Mouse (Mus musculus): ENCODE results near the gene Rbm24.

Rbm24 gene

GRCm38 (mm10) chr13:46418141-46418601 is at the start of gene Rbm24:
Gene Rbm24 (plus strand): TSS chr13:46418434.
- DNase-seq: peak; percentile 5 to 14

GRCm38 (mm10) chr13:46372884-46373283 is 45.4 kb upstream of the Rbm24 start:
- no peak for DNase-seq

GRCm38 (mm10) chr13:46375371-46375770 is 42.9 kb upstream of the Rbm24 start:
- DNase-seq: no peak

GRCm38 (mm10) chr13:46387396-46387795 is 30.8 kb upstream of the Rbm24 start:
- DNase-seq: no peak

- no peak for DNase-seq
Measured at GRCm38 (mm10) chr13:46391654-46392053, 26.6 kb upstream of the Rbm24 start.

- no peak for DNase-seq
Measured at GRCm38 (mm10) chr13:46392893-46393292, 25.3 kb upstream of the Rbm24 start.

- no peak for DNase-seq
Measured at GRCm38 (mm10) chr13:46393936-46394335, 24.3 kb upstream of the Rbm24 start.

GRCm38 (mm10) chr13:46397235-46397634 is 21.0 kb upstream of the Rbm24 start:
- no peak for DNase-seq

- DNase-seq: no peak
Measured at GRCm38 (mm10) chr13:46407151-46407550, 11.1 kb upstream of the Rbm24 start.

GRCm38 (mm10) chr13:46412247-46412646 is 6.0 kb upstream of the Rbm24 start:
- no peak for DNase-seq

- no peak for DNase-seq
Measured at GRCm38 (mm10) chr13:46413588-46413987, 4.6 kb upstream of the Rbm24 start.

GRCm38 (mm10) chr13:46414050-46414449 is 4.2 kb upstream of the Rbm24 start:
- DNase-seq: no peak

- DNase-seq: no peak
Measured at GRCm38 (mm10) chr13:46416021-46416420, 2.2 kb upstream of the Rbm24 start.

- DNase-seq: no peak
Measured at GRCm38 (mm10) chr13:46417594-46417993, 640 bp upstream of the Rbm24 start.

GRCm38 (mm10) chr13:46418731-46419545 is 704 bp downstream of the Rbm24 start:
- peak in 1 of 2 experiments; percentile 6 for DNase-seq

GRCm38 (mm10) chr13:46419648-46420047 is 1.4 kb downstream of the Rbm24 start:
- DNase-seq: no peak

GRCm38 (mm10) chr13:46420095-46420494 is 1.9 kb downstream of the Rbm24 start:
- DNase-seq: no peak

GRCm38 (mm10) chr13:46423805-46424204 is 5.6 kb downstream of the Rbm24 start:
- no peak for DNase-seq

- DNase-seq: no peak
Measured at GRCm38 (mm10) chr13:46424376-46424775, 6.1 kb downstream of the Rbm24 start.

GRCm38 (mm10) chr13:46426651-46427269 is 8.5 kb downstream of the Rbm24 start:
- no peak for DNase-seq

- DNase-seq: no peak
Measured at GRCm38 (mm10) chr13:46428964-46429363, 10.7 kb downstream of the Rbm24 start.

- DNase-seq: no peak
Measured at GRCm38 (mm10) chr13:46429866-46430265, 11.6 kb downstream of the Rbm24 start.

GRCm38 (mm10) chr13:46433880-46434560 is 15.8 kb downstream of the Rbm24 start:
- no peak for DNase-seq

- DNase-seq: no peak
Measured at GRCm38 (mm10) chr13:46438960-46439359, 20.7 kb downstream of the Rbm24 start.
